Mouse (Mus musculus): Measurements from ENCODE around the gene E130218I03Rik.

GRCm38 (mm10) chr4:134293692-134294163 is 50.3 kb downstream of the E130218I03Rik start:
- TF ChIP-seq TAL1 (IDR thresholded peaks at IDR 0.05; ENCODE audit: low read length), result no peak
- TF ChIP-seq GATA1 (IDR thresholded peaks at IDR 0.05; ENCODE audit: low read length), result no peak

Measured in erythroblast, embryonic 14.5 days (primary cell).